Mouse (Mus musculus): ENCODE data around the gene Pax5. TPM values are rescaled to one million over a fixed set of nuclear protein-coding genes. Genes with fewer than 3 reads are reported as not detected.
A peak's percentile ranks its signal among the peaks of the same experiment; 100 is the strongest.
"Not testable (repeated sequence)": the region's sequence is repeated elsewhere in the genome, so short reads cannot be mapped to it uniquely, and the experiment has no call there.

Pax5 gene
- polyA plus RNA-seq (2014; fragmentation: Nextera tagmentation; extraction: Ambion mirVana) = 0.08 and 0.09 TPM in 2 replicates

- H3K36me3 ChIP-seq (ENCODE audit: control insufficient read depth, insufficient read depth, low read length) = no peaks in the 10 kb centered on the region
- no peak within 1 kb of the TSS for H3K27ac ChIP-seq (replicated peaks; ENCODE audit: low read depth, low read length)
- DNase-seq (ENCODE audit: low spot score) (no peak), ATAC-seq (ENCODE audit: low read depth) (no peak)
- H3K4me3 ChIP-seq (ENCODE audit: low read depth, low read length) = 0 out of 2 replicates have a peak within 1 kb of the TSS, but pooled peaks have one; percentile 11
- no peak within 1 kb of the TSS for H3K9ac ChIP-seq (ENCODE audit: low read depth, low read length)
- WGBS = 29% methylated on average over 16 of the region's 16 CpGs
- H3K4me1 ChIP-seq (ENCODE audit: control insufficient read depth, insufficient read depth, low read length) = 0 out of 2 replicates have a peak, but pooled peaks cover 3% of the 10 kb centered on the region
- H3K27me3 ChIP-seq (replicated peaks; ENCODE audit: control insufficient read depth, insufficient read depth, low read length) = peaks cover 98% of the 10 kb centered on the region
- no peak within 1 kb of the TSS for H3K4me2 ChIP-seq (ENCODE audit: low read depth, low read length)
- H3K9me3 ChIP-seq (ENCODE audit: control insufficient read depth, low read length) = no peaks in the 10 kb centered on the region
Observed at GRCm38 (mm10) chr4:44709740-44710700, at the start of gene Pax5. Gene Pax5 (minus strand): TSS chr4:44710487.

DNA sequence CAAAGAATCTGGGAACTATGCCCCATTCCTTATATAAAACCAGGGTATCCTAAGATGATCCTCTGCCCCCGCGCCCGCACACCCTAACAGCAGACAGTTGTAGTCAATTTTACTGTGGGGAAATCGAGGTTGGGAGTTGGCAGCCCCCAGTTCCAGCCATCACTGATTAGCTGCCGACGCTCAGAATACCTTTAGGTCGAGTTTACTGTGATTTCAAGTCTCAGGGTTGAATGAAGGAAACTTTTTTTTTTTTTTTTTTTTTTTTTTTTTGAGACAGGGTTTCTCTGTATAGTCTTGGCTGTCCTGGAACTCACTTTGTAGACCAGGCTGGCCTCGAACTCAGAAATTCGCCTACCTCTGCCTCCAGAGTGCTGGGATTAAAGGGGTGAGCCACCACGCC lies 46.8 kb upstream of the Pax5 start:
- H3K9ac ChIP-seq (ENCODE audit: low read depth, low read length) = peak overlapping the region; percentile 92
- peak overlapping the region; percentile 93 for H3K4me3 ChIP-seq (ENCODE audit: low read depth, low read length)
- peak overlapping the region; percentile 90; the same call in 1 of the 2 replicates for H3K27ac ChIP-seq (replicated peaks; ENCODE audit: low read depth, low read length)
- H3K4me1 ChIP-seq (ENCODE audit: control insufficient read depth, insufficient read depth, low read length); DNase-seq (ENCODE audit: low spot score); H3K9me3 ChIP-seq (ENCODE audit: control insufficient read depth, low read length); ATAC-seq (ENCODE audit: low read depth); H3K27me3 ChIP-seq (replicated peaks; ENCODE audit: control insufficient read depth, insufficient read depth, low read length); H3K36me3 ChIP-seq (ENCODE audit: control insufficient read depth, insufficient read depth, low read length): not testable (repeated sequence)
- WGBS = 6% methylated on average over 10 of the region's 10 CpGs
- H3K4me2 ChIP-seq (ENCODE audit: low read depth, low read length) = peak overlapping the region; percentile 57

DNA sequence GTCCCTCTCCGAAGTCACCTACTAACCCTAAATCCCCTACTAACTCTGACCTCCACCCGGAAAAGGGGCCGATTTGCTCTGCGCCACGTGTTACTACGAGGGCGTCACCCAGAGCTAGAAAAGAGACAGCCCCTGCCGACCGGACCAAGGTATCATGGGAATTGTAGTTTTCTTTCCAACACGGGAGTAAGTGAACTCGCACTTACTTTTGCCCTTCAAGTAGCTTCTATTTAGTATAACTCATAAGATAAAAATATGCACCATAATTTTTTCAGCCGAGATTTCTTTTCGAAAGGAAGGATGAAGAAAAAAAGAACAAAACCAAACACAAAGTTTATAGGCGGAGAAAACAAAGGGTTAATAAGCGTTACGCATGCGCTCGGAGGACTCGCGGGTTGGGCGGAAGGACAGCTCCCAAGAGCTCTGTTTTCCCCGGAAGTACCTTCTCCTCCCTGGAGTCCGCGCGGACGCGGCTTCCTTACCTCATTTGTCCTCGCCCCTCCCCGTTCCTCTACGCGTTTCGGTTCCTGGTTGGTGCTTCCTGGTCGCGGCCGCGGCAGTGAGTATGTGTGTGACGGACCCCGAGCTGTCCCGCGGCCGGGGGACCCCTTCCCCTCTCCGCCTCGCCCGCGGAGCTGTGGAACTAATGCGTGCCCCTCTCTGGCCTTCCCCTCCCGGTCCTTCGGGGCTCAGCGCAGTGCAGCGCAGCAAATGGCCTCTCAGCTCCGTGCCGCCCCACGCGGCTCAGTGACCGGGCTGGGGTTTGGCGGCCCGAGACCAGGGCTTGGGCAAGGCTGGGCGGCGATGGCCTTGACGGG lies 46.1 kb upstream of the Pax5 start:
- H3K9ac ChIP-seq (ENCODE audit: low read depth, low read length) = peak overlapping the region; percentile 92
- peak overlapping the region; percentile 93 for H3K4me3 ChIP-seq (ENCODE audit: low read depth, low read length)
- H3K4me2 ChIP-seq (ENCODE audit: low read depth, low read length) = peak overlapping the region; percentile 57
- under 1% methylated on average over 45 of the region's 60 CpGs for WGBS
- ATAC-seq (ENCODE audit: low read depth) (peak; percentile 99), DNase-seq (ENCODE audit: low spot score) (peak; percentile 98)
- peak overlapping the region; percentile 90 for H3K27ac ChIP-seq (replicated peaks; ENCODE audit: low read depth, low read length)
- H3K27me3 ChIP-seq (replicated peaks; ENCODE audit: control insufficient read depth, insufficient read depth, low read length) = no peaks in the 10 kb centered on the region
- H3K4me1 ChIP-seq (ENCODE audit: control insufficient read depth, insufficient read depth, low read length) = no peaks in the 10 kb centered on the region
- H3K36me3 ChIP-seq (ENCODE audit: control insufficient read depth, insufficient read depth, low read length) = no peaks in the 10 kb centered on the region
- no peaks in the 10 kb centered on the region for H3K9me3 ChIP-seq (ENCODE audit: control insufficient read depth, low read length)

DNA sequence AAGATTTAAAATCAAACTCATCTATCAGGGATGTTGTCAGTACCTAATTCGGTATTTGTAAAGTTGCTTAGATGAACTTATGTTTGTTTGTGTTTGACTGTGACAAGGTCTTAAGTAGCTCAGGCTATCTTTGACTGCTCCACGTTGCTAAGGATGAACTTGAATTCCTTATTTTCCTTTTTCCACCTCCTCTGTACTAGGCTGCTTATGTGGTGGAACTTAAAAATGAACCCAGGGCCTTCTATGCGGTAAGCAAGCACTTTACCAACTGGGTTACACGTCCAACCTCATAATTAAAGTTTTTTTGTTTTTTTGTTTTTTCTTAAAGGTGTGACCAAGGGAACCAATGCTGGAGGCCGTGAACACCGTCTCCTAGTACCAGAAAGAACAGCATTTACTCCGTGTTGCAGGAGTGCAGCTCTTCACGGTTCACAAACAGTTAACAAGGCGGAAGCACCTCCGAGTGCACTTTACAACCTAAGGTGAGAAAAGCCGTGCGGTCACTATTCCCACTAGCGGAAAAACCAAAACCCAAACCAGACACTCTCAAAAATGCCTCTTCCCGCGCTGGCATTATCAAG lies 45.4 kb upstream of the Pax5 start, which contains the start of gene Zcchc7:
Gene Zcchc7, plus strand, starts transcription at position 325 of the 581 bp plus-strand sequence.
- Histone ChIP-seq H3K36me3 (ENCODE audit: control insufficient read depth, insufficient read depth, low read length) (no peaks in the 10 kb centered on the region), H3K9ac (ENCODE audit: low read depth, low read length) (peak within 1 kb of the TSS; percentile 92), H3K4me3 (ENCODE audit: low read depth, low read length) (peak within 1 kb of the TSS; percentile 93), H3K9me3 (ENCODE audit: control insufficient read depth, low read length) (no peaks in the 10 kb centered on the region), H3K27ac (replicated peaks; ENCODE audit: low read depth, low read length) (peak within 1 kb of the TSS; percentile 90), H3K27me3 (replicated peaks; ENCODE audit: control insufficient read depth, insufficient read depth, low read length) (no peaks in the 10 kb centered on the region), H3K4me2 (ENCODE audit: low read depth, low read length) (peak within 1 kb of the TSS; percentile 57), H3K4me1 (ENCODE audit: control insufficient read depth, insufficient read depth, low read length) (no peaks in the 10 kb centered on the region)
- peak; percentile 42 for ATAC-seq (ENCODE audit: low read depth)
- no peak for DNase-seq (ENCODE audit: low spot score)
- 4% methylated on average over 15 of the region's 15 CpGs for WGBS

GRCm38 (mm10) chr4:44740471-44740870 lies 30.2 kb upstream of the Pax5 start:
- Histone ChIP-seq H3K4me2 (ENCODE audit: low read depth, low read length) (no peak overlapping the region), H3K27me3 (replicated peaks; ENCODE audit: control insufficient read depth, insufficient read depth, low read length) (no peaks in the 10 kb centered on the region), H3K9ac (ENCODE audit: low read depth, low read length) (no peak overlapping the region), H3K4me3 (ENCODE audit: low read depth, low read length) (no peak overlapping the region), H3K9me3 (ENCODE audit: control insufficient read depth, low read length) (peaks cover 12% of the 10 kb centered on the region; the same call in 1 of the 2 replicates), H3K4me1 (ENCODE audit: control insufficient read depth, insufficient read depth, low read length) (no peaks in the 10 kb centered on the region), H3K36me3 (ENCODE audit: control insufficient read depth, insufficient read depth, low read length) (no peaks in the 10 kb centered on the region), H3K27ac (replicated peaks; ENCODE audit: low read depth, low read length) (no peak overlapping the region)
- 80% methylated on average over 1 of the region's 1 CpGs for WGBS
- DNase-seq (ENCODE audit: low spot score) = no peak
- ATAC-seq (ENCODE audit: low read depth) = no peak

- H3K27me3 ChIP-seq (replicated peaks; ENCODE audit: control insufficient read depth, insufficient read depth, low read length) = peaks cover 33% of the 10 kb centered on the region
- no peak for DNase-seq (ENCODE audit: low spot score)
- 70% methylated on average over 4 of the region's 4 CpGs for WGBS
Observed at GRCm38 (mm10) chr4:44721237-44721636, 10.9 kb upstream of the Pax5 start.

GRCm38 (mm10) chr4:44720046-44720445 lies 9.8 kb upstream of the Pax5 start:
- Histone ChIP-seq H3K27ac (replicated peaks; ENCODE audit: low read depth, low read length) (no peak overlapping the region), H3K9ac (ENCODE audit: low read depth, low read length) (no peak overlapping the region), H3K9me3 (ENCODE audit: control insufficient read depth, low read length) (no peaks in the 10 kb centered on the region), H3K27me3 (replicated peaks; ENCODE audit: control insufficient read depth, insufficient read depth, low read length) (peaks cover 42% of the 10 kb centered on the region), H3K4me2 (ENCODE audit: low read depth, low read length) (no peak overlapping the region), H3K36me3 (ENCODE audit: control insufficient read depth, insufficient read depth, low read length) (no peaks in the 10 kb centered on the region), H3K4me1 (ENCODE audit: control insufficient read depth, insufficient read depth, low read length) (no peaks in the 10 kb centered on the region), H3K4me3 (ENCODE audit: low read depth, low read length) (no peak overlapping the region)
- no peak for DNase-seq (ENCODE audit: low spot score)
- WGBS = 86% methylated on average over 8 of the region's 8 CpGs
- no peak for ATAC-seq (ENCODE audit: low read depth)

More at GRCm38 (mm10) chr4:44721237-44721636, 10.9 kb upstream of the Pax5 start:
- no peak overlapping the region for H3K4me2 ChIP-seq (ENCODE audit: low read depth, low read length)
- H3K4me1 ChIP-seq (ENCODE audit: control insufficient read depth, insufficient read depth, low read length) = no peaks in the 10 kb centered on the region
- H3K9ac ChIP-seq (ENCODE audit: low read depth, low read length) = no peak overlapping the region
- no peaks in the 10 kb centered on the region for H3K36me3 ChIP-seq (ENCODE audit: control insufficient read depth, insufficient read depth, low read length)
- H3K9me3 ChIP-seq (ENCODE audit: control insufficient read depth, low read length) = no peaks in the 10 kb centered on the region
- no peak overlapping the region for H3K27ac ChIP-seq (replicated peaks; ENCODE audit: low read depth, low read length)
- no peak for ATAC-seq (ENCODE audit: low read depth)
- no peak overlapping the region for H3K4me3 ChIP-seq (ENCODE audit: low read depth, low read length)

DNA sequence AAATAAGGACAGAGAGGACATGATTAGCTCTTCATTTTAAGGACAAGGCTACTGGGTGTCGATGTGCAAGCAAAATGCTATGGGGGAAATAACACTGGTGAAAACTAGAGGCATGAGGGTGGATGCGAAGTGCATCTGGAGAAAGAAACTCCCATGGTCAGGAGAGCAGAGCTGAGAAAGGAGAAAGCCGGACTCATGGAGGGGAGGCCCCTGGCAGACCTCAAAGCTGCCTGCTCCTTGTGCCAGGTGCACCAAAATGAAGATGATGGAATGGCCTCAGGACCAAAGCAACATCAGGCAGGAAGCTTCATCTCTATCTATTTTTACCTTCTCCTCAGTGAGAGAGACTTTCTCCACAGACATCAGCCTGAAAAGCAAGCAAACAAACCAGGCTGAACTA lies 7.4 kb upstream of the Pax5 start:
- Histone ChIP-seq H3K36me3 (ENCODE audit: control insufficient read depth, insufficient read depth, low read length) (no peaks in the 10 kb centered on the region), H3K4me3 (ENCODE audit: low read depth, low read length) (no peak overlapping the region), H3K9me3 (ENCODE audit: control insufficient read depth, low read length) (no peaks in the 10 kb centered on the region), H3K27me3 (replicated peaks; ENCODE audit: control insufficient read depth, insufficient read depth, low read length) (peaks cover 65% of the 10 kb centered on the region), H3K4me2 (ENCODE audit: low read depth, low read length) (no peak overlapping the region), H3K27ac (replicated peaks; ENCODE audit: low read depth, low read length) (no peak overlapping the region), H3K9ac (ENCODE audit: low read depth, low read length) (no peak overlapping the region), H3K4me1 (ENCODE audit: control insufficient read depth, insufficient read depth, low read length) (no peaks in the 10 kb centered on the region)
- DNase-seq (ENCODE audit: low spot score) (no peak), ATAC-seq (ENCODE audit: low read depth) (no peak)
- WGBS = 79% methylated on average over 3 of the region's 3 CpGs
